Mouse (Mus musculus): ENCODE results near the gene Gm29582. TPM values are rescaled to one million over a fixed set of nuclear protein-coding genes. Genes with fewer than 3 reads are reported as not detected.
"Not testable (repeated sequence)": the region's sequence is repeated elsewhere in the genome, so short reads cannot be mapped to it uniquely, and the experiment has no call there.

Gm29582 gene
- total RNA-seq (2021) = not detected

DNA sequence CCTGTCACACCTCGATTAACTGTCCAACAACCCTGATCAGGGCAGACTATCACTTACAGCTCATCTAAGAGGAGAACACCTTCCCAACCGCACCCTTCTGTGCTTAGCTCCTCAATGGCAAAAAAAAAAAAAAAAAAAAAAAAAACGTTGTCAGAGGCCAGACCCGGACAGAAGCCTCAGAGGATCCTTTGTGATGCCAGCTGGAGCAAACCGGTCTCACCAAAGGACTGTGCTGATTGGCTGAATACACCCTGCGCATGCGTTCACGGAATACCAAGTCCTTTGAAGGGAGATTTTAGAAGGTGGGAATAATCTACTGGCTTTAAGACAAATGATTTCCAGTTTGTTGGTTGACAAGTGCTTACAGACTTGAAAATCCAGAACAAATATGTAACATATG lies at the start of gene Gm29582:
Gene Gm29582, minus strand, starts transcription at position 101 of the 400 bp plus-strand sequence.
- DNase-seq = not testable (repeated sequence)

Data from heart, postnatal 4 days (tissue).